Mouse (Mus musculus): ENCODE data around the gene Acot8.
A peak's percentile ranks its signal among the peaks of the same experiment; 100 is the strongest.

The Acot8 gene

GRCm38 (mm10) chr2:164813557-164813956, 8.9 kb upstream of the Acot8 start:
- DNase-seq (ENCODE audit: low read depth, low spot score): no peak

- DNase-seq (ENCODE audit: low read depth, low spot score): no peak
These were observed 1.9 kb upstream of the Acot8 start for GRCm38 (mm10) chr2:164806614-164807013.

DNA sequence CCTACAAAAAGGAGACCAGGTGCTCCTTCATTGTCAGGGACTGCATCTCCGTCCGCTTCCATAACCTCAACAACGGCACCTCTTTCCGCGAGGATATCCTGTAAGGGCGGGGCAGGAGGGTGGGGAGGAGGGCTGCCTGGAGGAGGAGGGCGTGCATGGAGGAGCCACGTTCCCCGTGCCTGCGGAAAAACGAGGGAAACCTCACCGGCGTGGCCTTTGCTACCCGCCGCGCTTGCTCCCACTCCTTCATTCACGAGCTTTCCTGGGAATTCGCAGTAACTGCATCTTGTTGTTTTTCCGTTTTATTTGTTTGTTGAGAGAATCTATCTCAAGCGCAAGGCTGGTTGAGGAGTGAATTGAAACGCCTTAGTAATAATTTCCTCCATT, 643 bp upstream of the Acot8 start:
- no peak for DNase-seq (ENCODE audit: low read depth, low spot score)

DNA sequence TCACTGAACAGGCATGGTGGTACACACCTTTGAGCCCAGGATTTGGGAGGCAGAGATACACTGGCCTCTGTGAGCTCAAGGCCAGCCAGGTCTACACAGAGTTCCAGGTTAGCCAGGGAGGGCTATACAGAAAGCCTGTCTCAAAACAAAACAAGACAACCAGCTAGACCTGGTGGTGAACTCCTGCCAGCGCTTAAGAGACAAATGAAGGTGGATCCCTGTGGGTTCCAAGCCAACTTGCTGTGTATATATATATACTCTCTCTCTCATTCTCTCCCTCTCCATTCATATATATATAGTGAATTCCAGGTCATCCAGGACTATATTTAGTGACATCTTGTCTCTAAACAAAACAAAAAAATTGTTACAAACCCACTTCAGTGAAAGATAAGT, 765 bp downstream of the Acot8 start:
- DNase-seq (ENCODE audit: low read depth, low spot score): no peak

GRCm38 (mm10) chr2:164803201-164803920, 1.3 kb downstream of the Acot8 start:
- no peak for DNase-seq (ENCODE audit: low read depth, low spot score)

DNA sequence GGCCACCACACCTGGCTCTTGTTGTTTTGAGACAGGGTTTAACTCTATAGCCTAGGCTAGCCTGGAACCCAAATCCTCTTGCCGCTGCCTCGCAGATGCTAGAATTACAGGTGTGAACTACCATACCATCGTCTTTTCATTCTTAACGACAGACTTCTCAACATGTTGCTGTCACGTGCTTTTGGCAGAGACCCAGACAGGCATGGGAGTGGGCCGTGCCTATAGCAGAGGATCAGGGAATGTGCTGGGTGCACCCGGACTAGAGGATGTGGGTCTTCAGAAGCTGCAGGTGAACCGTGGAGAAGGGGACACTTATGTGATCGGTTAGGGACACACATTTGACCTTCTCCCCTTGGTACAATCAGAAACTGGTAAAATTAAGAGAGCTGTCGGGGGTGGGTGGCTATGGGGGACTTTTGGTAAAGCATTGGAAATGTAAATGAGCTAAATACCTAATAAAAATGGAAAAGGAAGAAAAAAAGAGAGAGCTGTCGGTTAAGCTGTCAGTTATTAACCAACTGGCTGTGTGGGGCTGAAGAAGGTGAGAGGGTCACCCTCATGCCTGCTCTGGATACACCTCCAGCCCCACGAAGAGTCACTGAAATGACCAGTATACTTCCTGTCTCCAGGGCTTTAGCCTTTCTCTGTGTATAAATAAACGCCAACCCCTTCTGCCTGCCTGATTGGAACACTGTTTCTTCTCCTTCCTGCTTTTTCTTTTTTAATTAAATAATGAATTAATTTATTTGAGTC, 4.3 kb downstream of the Acot8 start:
- DNase-seq (ENCODE audit: low read depth, low spot score): no peak

DNA sequence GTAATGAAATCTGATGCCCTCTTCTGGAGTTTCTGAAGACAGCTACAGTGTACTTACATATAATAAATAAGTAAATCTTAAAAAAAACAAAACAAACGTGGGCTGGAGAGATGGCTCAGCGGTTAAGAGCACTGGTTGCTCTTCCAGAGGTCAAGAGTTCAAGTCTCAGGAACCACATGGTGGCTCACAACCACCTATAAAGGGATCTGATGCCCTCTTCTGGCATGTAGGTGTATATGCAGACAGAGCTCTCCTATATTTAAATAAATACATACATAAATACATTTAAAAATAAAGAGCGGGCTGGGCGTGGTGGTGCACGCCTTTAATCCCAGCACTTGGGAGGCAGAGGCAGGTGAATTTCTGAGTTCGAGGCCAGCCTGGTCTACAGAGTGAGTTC, 6.1 kb downstream of the Acot8 start:
- peak; percentile 49 for DNase-seq (ENCODE audit: low read depth, low spot score)

DNA sequence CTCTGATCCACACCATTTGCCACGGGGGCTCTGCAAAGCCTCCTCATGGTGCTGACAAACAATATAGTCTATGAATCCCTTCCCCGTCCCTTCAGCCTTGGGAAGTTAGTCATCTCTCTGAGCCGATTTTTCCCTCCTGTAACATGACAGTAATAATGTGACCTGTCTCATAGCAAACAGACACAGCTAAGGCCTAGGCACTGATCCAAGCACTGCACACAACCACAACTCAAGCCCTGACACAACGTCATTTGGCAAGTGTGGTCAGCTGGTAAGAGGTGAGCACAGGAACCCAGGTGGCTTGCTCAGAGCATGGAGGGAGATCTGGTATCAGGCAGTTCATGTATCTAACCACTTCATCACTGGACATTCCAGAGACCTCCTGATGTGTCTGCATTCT, 8.8 kb downstream of the Acot8 start:
- no peak for DNase-seq (ENCODE audit: low read depth, low spot score)

GRCm38 (mm10) chr2:164794293-164794692, 10.4 kb downstream of the Acot8 start:
- DNase-seq (ENCODE audit: low read depth, low spot score): peak; percentile 82

- DNase-seq (ENCODE audit: low read depth, low spot score): peak; percentile 42
These were observed 10.9 kb downstream of the Acot8 start for GRCm38 (mm10) chr2:164793772-164794171.

DNA sequence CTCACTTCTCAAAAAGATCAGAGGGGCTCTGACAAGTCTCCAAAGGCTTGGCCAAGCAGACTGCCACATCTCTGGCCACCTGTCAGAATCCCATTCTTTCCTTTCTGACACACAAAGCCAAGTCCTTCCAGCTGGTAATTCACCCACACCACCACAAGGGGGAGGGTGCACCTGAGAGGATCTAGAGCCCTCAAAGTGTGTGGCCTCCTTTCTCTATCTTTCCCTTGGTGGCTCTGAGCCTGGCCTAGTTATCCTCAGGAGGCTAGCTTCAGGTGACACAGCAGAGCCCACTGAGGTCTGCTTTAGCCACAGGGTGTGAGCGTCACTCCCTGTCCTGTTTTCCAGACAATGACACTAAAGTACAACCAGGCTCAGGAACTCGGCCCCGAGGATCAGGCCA, 11.4 kb downstream of the Acot8 start:
- DNase-seq (ENCODE audit: low read depth, low spot score): peak; percentile 58

GRCm38 (mm10) chr2:164792400-164793190, 12.1 kb downstream of the Acot8 start:
- DNase-seq (ENCODE audit: low read depth, low spot score): no peak

DNA sequence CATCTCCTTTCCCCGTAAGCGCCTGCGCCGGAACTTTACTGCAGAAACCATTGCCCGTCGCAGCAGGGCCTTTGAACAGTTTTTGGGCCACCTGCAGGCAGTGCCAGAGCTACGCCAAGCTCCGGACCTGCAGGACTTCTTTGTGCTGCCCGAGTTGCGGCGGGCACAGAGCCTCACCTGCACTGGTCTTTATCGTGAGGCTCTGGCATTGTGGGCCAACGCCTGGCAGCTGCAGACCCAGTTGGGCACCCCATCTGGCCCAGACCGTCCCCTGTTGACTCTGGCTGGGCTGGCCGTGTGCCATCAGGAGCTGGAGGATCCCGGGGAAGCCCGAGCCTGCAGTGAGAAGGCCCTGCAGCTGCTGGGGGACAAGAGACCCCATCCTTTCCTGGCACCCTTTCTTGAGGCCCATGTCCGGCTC, 12.8 kb downstream of the Acot8 start:
- DNase-seq (ENCODE audit: low read depth, low spot score): no peak

GRCm38 (mm10) chr2:164790451-164790850, 14.2 kb downstream of the Acot8 start:
- no peak for DNase-seq (ENCODE audit: low read depth, low spot score)

DNA sequence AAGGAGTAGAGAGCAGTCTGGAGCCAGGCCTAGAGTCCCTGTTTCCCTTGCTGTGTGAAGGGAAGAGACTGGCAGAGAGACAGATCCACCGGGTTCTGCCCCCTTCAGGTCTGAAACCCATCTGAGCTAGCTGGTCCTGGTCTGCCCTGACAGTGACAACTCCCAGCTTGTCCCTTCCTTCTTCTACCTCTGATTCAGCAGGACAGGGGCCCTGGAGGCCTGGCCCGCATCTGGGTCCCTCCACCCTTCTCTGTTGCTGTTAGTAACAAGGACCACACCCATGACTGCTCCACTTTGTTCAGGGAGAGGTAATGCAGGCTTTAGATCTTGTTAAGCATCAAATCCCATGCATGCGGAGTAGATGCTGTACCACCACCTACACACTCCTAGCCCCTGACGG, 16.3 kb downstream of the Acot8 start:
- DNase-seq (ENCODE audit: low read depth, low spot score): no peak

DNA sequence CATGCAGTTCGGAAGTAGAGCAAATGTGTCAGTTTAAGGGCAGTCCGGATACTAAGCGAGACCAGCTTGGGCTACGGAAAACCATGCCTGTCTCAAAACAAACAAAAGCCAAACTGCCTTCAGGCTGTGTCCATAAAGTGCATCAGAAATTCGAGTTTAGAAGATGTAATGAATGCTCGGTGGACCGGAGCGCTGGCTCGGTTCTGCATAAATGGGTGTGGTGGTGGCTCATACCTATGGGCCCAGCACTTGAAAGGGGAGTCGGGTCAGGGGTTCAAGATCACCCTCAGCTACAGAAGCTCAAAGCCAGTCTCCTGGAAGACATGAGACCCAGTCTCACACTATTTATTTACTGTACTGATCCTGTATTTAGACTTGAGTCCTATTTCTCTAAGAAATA, 16.9 kb downstream of the Acot8 start:
- no peak for DNase-seq (ENCODE audit: low read depth, low spot score)

DNA sequence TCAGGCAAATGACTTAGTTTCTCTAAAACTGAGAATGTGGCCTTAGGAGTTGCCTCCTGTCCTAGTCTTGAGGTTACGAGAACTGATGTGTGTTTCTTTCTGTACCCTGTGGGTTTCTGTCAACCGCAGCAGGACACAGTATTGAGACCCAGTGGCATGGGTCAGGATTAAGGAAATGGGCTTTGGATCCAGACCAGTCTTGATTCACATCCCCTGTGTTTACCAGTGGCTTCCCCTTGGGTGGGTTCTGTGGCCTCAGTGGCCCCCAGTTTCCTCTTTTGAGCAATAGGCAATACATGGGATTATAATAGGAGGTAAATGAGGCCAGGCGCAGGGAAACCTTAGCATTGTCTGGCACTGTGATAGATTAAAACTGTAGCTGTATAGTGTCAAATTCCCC, 17.6 kb downstream of the Acot8 start:
- no peak for DNase-seq (ENCODE audit: low read depth, low spot score)

GRCm38 (mm10) chr2:164786388-164786885, 18.2 kb downstream of the Acot8 start:
- DNase-seq (ENCODE audit: low read depth, low spot score): no peak

- DNase-seq (ENCODE audit: low read depth, low spot score): peak; percentile 85
These were observed 18.9 kb downstream of the Acot8 start, which contains the start of gene Snx21 for GRCm38 (mm10) chr2:164785481-164786387. Snx21 (plus strand) TSS chr2:164785823.

DNA sequence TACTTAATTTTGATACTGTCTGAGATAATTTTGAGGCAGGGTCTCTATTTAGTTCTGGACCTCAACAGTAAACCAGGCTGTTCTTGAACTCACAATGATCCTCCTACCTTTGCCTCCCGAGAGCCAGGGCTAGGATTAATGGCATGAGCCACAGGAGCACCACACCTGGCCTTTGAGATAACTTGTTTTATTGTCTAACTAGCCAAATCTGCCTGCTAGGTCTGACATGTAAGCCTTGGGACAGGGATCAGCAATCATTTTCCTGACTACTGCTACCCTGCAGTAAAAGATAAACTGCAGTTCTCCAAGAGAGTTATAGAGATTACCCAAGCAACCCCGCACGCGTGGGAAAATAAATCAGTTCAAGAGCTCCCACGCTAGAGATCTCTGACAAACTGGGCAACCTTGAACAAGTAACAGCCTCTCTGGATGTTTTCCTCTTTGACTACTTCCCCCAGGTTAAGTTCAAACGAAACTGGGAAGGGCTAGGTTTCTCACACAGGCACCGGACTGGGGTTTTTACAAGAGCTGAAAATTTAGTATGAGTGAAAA, 19.7 kb downstream of the Acot8 start:
- DNase-seq (ENCODE audit: low read depth, low spot score): no peak

Measured in CD4-positive helper T cell, adult 2 months (primary cell).